ENCODE assay signal across 10 mouse cellular contexts in the genomic region with DNA sequence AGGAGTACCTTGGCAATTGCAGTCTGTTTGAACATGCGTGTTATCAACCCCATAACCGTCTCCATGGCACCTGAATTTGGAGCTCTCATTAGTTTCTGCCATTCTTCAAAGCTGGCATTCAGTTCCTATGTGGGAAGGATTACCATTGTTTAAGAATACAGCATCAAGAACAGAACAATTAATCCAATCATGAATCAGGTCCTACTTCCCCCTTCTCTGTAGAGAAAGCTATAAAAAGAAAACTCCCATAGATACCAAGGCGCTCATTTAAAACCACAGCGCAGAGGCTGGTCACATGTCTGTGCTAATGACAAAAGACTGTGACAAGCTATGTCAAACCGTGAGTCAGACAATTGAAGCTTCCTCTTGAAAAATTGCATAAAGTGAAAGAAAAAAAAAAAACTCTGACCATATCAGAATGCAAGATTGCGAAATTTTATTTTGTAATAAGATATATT.
DNase-seq lines count a peak whose midpoint lies in the region; ATAC-seq and TF ChIP-seq lines count a peak whose summit lies in the region.
"Had no signal": no experiment of that assay in that cellular context is flagged by ENCODE, and none has a peak within 500 bp of the region (broad histone marks: within the 10 kb centered on the region; RNA-seq: fewer than 3 reads in every experiment).

No protein-coding gene starts in this region.

- TF ChIP-seq CTCF in lung, postnatal 0 days (IDR thresholded peaks at IDR 0.05), result no peak
- no peak for TF ChIP-seq CTCF in lung, adult 2 months (IDR thresholded peaks at IDR 0.05; ENCODE audit: insufficient read depth, low read length)
- no peak for TF ChIP-seq CTCF in left cerebral cortex, adult 2 months (IDR thresholded peaks at IDR 0.05)

- H3K27me3 ChIP-seq in lung, postnatal 0 days (replicated peaks; ENCODE audit: insufficient read depth, low read length), result no peaks in the 10 kb centered on the region
- no peaks in the 10 kb centered on the region for H3K27me3 ChIP-seq in forebrain, embryonic 14.5 days (replicated peaks; ENCODE audit: control insufficient read depth, insufficient read depth, low read length)
- H3K27me3 ChIP-seq: liver, embryonic 13.5 days; neural tube, embryonic 12.5 days had no signal

- no peak overlapping the region for H3K9ac ChIP-seq in lung, postnatal 0 days (replicated peaks; ENCODE audit: low read depth)
- no peak overlapping the region for H3K9ac ChIP-seq in forebrain, embryonic 14.5 days (ENCODE audit: low read length)
- H3K9ac ChIP-seq: liver, embryonic 13.5 days; neural tube, embryonic 12.5 days had no signal

- TF ChIP-seq POLR2A in lung, adult 2 months (IDR thresholded peaks at IDR 0.05; ENCODE audit: borderline replicate concordance, extremely low read depth, low read depth, low read length), result no peak

- H3K9me3 ChIP-seq in lung, postnatal 0 days (ENCODE audit: low read length), result no peaks in the 10 kb centered on the region
- no peaks in the 10 kb centered on the region for H3K9me3 ChIP-seq in forebrain, embryonic 14.5 days (replicated peaks; ENCODE audit: control insufficient read depth, low read length)
- H3K9me3 ChIP-seq: liver, embryonic 13.5 days; neural tube, embryonic 12.5 days had no signal

- intact Hi-C loops in left cerebral cortex, adult 2 months (cut with DNase I), result no loop called here

- H3K27ac ChIP-seq in lung, postnatal 0 days (ENCODE audit: low read length), result no peak overlapping the region
- no peak overlapping the region for H3K27ac ChIP-seq in forebrain, embryonic 14.5 days (ENCODE audit: low read depth, low read length)
- no peak overlapping the region for H3K27ac ChIP-seq in left cerebral cortex, adult 2 months
- H3K27ac ChIP-seq: liver, embryonic 13.5 days; neural tube, embryonic 12.5 days had no signal

- 0 out of 2 replicates have a peak, but pooled peaks cover 3% of the 10 kb centered on the region for H3K4me1 ChIP-seq in lung, postnatal 0 days (ENCODE audit: insufficient read depth, low read depth, low read length)
- no peaks in the 10 kb centered on the region; the same call in 1 of the 2 replicates for H3K4me1 ChIP-seq in lung, adult 2 months (ENCODE audit: control insufficient read depth, insufficient read depth, low read length)
- H3K4me1 ChIP-seq in forebrain, embryonic 14.5 days (ENCODE audit: control insufficient read depth, insufficient read depth, low read length), result peaks cover 6% of the 10 kb centered on the region; the same call in 1 of the 2 replicates
- H3K4me1 ChIP-seq: neural tube, embryonic 12.5 days had no signal

- WGBS in lung, postnatal 0 days, result 62% methylated on average over 6 of the region's 6 CpGs
- WGBS in lung, adult 2 months, result 55% methylated on average over 6 of the region's 6 CpGs
- WGBS in forebrain, embryonic 14.5 days, result 23% methylated on average over 6 of the region's 6 CpGs

- peak; percentile 33; the same call in 1 of the 2 replicates for ATAC-seq in lung, postnatal 0 days
- peak; percentile 79; the same call in 1 of the 2 replicates for ATAC-seq in forebrain, embryonic 14.5 days
- peak; percentile 86 for ATAC-seq in monocyte, adult 5-6 weeks (replicated peaks; ENCODE audit: insufficient number of reproducible peaks, low FRiP score, low TSS enrichment, poor library complexity, severe bottlenecking)

- DNase-seq in lung, postnatal 0 days (ENCODE audit: low spot score), result peak; percentile 52
- no peak for DNase-seq in lung, adult 2 months
- peak; percentile 16 for DNase-seq in Muller cell, postnatal 12 days (ENCODE audit: inconsistent ontology term)
- DNase-seq in forebrain, embryonic 14.5 days (ENCODE audit: low spot score), result peak; percentile 67
- DNase-seq in left cerebral cortex, adult 2 months (ENCODE audit: extremely low spot score in 1 of 2, low spot score in 2 of 2), result no peak
- no peak for DNase-seq in embryo, embryonic 10 days (ENCODE audit: low spot score)
- DNase-seq: kidney, adult 8-10 months; liver, embryonic 13.5 days had no signal

- no peak overlapping the region for H3K4me3 ChIP-seq in lung, postnatal 0 days (ENCODE audit: low read depth, low read length)
- H3K4me3 ChIP-seq in lung, adult 2 months (replicated peaks; ENCODE audit: extremely low read depth, low read depth, low read length), result no peak overlapping the region
- H3K4me3 ChIP-seq in forebrain, embryonic 14.5 days (ENCODE audit: low read depth, low read length), result no peak overlapping the region
- no peak overlapping the region for H3K4me3 ChIP-seq in left cerebral cortex, adult 2 months
- H3K4me3 ChIP-seq: liver, embryonic 13.5 days; neural tube, embryonic 12.5 days had no signal

- no peak for TF ChIP-seq EP300 in lung, postnatal 0 days (IDR thresholded peaks at IDR 0.05)

- no peaks in the 10 kb centered on the region for H3K36me3 ChIP-seq in lung, postnatal 0 days (ENCODE audit: insufficient read depth, low read length)
- no peaks in the 10 kb centered on the region for H3K36me3 ChIP-seq in forebrain, embryonic 14.5 days (ENCODE audit: control insufficient read depth, insufficient read depth, low read length)

- H3K4me2 ChIP-seq in lung, postnatal 0 days (replicated peaks; ENCODE audit: low read depth, low read length), result no peak overlapping the region
- H3K4me2 ChIP-seq in forebrain, embryonic 14.5 days (ENCODE audit: low read length), result no peak overlapping the region
- H3K4me2 ChIP-seq: liver, embryonic 13.5 days; neural tube, embryonic 12.5 days had no signal

Comparison
In these comparisons a context has a peak if more than half of its experiments do, and no peak if none do; other contexts are left out.
1. DNase-seq: peak in lung, postnatal 0 days (single experiment), Muller cell, postnatal 12 days (single experiment) and forebrain, embryonic 14.5 days (single experiment); none in lung, adult 2 months (single experiment), left cerebral cortex, adult 2 months (0 of 2) and embryo, embryonic 10 days (single experiment).
2. ATAC-seq: peak in every context shown above with its lines; median percentile 86 in monocyte, adult 5-6 weeks; 79 in forebrain, embryonic 14.5 days; 33 in lung, postnatal 0 days.